In the genomic region with DNA sequence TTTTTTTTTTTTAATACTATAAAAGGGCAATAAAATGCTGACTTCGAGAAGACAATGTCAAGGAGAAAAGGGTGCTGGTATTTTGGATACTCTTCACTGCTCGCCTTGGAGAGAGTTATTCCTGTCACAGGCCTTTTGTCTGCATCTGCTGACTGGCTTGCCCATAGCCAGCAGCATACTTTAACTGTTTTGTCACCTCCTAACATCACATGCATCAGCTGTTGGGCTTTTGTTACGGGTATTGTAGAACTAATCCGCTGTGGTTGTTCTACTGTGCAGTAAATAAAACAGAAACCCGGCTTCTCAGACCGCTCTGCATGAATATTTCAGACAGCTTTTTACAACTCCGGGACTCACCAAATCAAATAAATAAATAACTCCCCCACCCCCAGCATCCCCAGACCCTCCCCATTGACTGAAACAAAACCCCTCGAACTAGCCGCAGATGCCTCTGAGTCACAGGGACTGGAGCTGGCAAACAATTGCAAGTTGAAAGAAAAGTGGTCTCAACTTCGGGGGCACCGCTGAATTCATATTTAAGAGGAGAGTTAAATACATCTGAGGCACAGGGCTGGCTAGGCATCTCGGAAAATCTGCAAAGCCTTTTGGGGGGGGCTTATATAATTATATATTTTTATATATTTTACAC, we compare ENCODE assay signal across 11 mouse cellular contexts. TPM values are rescaled to one million over a fixed set of nuclear protein-coding genes. Genes with fewer than 3 reads are reported as not detected.
DNase-seq lines count a peak whose midpoint lies in the region; ATAC-seq lines count a peak whose summit lies in the region.
"Had no signal": no experiment of that assay in that cellular context is flagged by ENCODE, and none has a peak within 500 bp of the region (broad histone marks: within the 10 kb centered on the region; RNA-seq: fewer than 3 reads in every experiment).

No protein-coding gene starts in this region.

- H3K4me1 ChIP-seq in forebrain, embryonic 10.5 days: peaks cover 68% of the 10 kb centered on the region
- H3K4me1 ChIP-seq in forebrain, embryonic 15.5 days: peaks cover 18% of the 10 kb centered on the region
- H3K4me1 ChIP-seq in embryonic facial prominence, embryonic 12.5 days: peaks cover 5% of the 10 kb centered on the region; the same call in 1 of the 2 replicates
- H3K4me1 ChIP-seq in heart, embryonic 15.5 days (replicated peaks): peaks cover 51% of the 10 kb centered on the region
- H3K4me1 ChIP-seq in midbrain, embryonic 13.5 days (replicated peaks): peaks cover 63% of the 10 kb centered on the region

- DNase-seq in forebrain, embryonic 10.5 days (ENCODE audit: extremely low spot score, low spot score): no peak
- no peak for DNase-seq in right cerebral cortex, postnatal 36 days (ENCODE audit: low spot score in 2 of 2)
- no peak for DNase-seq in yolk sac, embryonic 10.5 days (ENCODE audit: low spot score)
- DNase-seq: gastrocnemius, postnatal 25 days; left cerebral cortex, postnatal 4 days; right cerebral cortex, adult 18-20 months had no signal

- no peak overlapping the region; the same call in 1 of the 2 replicates for H3K4me3 ChIP-seq in forebrain, embryonic 10.5 days
- H3K4me3 ChIP-seq in forebrain, embryonic 15.5 days: no peak overlapping the region
- H3K4me3 ChIP-seq in embryonic facial prominence, embryonic 12.5 days: no peak overlapping the region
- no peak overlapping the region for H3K4me3 ChIP-seq in heart, embryonic 15.5 days
- no peak overlapping the region for H3K4me3 ChIP-seq in midbrain, embryonic 13.5 days (replicated peaks)

- no peaks in the 10 kb centered on the region for H3K9me3 ChIP-seq in forebrain, embryonic 10.5 days
- no peaks in the 10 kb centered on the region for H3K9me3 ChIP-seq in forebrain, embryonic 15.5 days
- no peaks in the 10 kb centered on the region for H3K9me3 ChIP-seq in embryonic facial prominence, embryonic 12.5 days
- H3K9me3 ChIP-seq in heart, embryonic 15.5 days (replicated peaks): no peaks in the 10 kb centered on the region
- H3K9me3 ChIP-seq in midbrain, embryonic 13.5 days: no peaks in the 10 kb centered on the region

- H3K4me2 ChIP-seq in forebrain, embryonic 15.5 days (replicated peaks): no peak overlapping the region
- 0 out of 2 replicates have a peak overlapping the region, but pooled peaks have one; percentile 9 for H3K4me2 ChIP-seq in embryonic facial prominence, embryonic 12.5 days (replicated peaks)
- no peak overlapping the region for H3K4me2 ChIP-seq in heart, embryonic 15.5 days
- H3K4me2 ChIP-seq in midbrain, embryonic 13.5 days (replicated peaks): peak overlapping the region; percentile 22

- ATAC-seq in forebrain, embryonic 15.5 days (replicated peaks): no peak
- ATAC-seq in embryonic facial prominence, embryonic 12.5 days (ENCODE audit: insufficient number of reproducible peaks, insufficient read depth, low FRiP score, low TSS enrichment): no peak
- ATAC-seq in heart, embryonic 15.5 days (replicated peaks; ENCODE audit: insufficient number of reproducible peaks, insufficient read depth, low FRiP score, low read depth): no peak; the same call in 1 of the 2 replicates
- peak; percentile 68 for ATAC-seq in midbrain, embryonic 13.5 days
- ATAC-seq in megakaryocyte-erythroid progenitor cell, adult 5-6 weeks (replicated peaks; ENCODE audit: low FRiP score, low TSS enrichment, poor library complexity, severe bottlenecking): no peak

- WGBS in forebrain, embryonic 10.5 days: 23% methylated on average over 12 of the region's 12 CpGs
- WGBS in forebrain, embryonic 15.5 days: 8% methylated on average over 12 of the region's 12 CpGs
- WGBS in embryonic facial prominence, embryonic 12.5 days: 28% methylated on average over 12 of the region's 12 CpGs
- 32% methylated on average over 12 of the region's 12 CpGs for WGBS in heart, embryonic 15.5 days
- WGBS in midbrain, embryonic 13.5 days: 4% methylated on average over 12 of the region's 12 CpGs

- H3K27me3 ChIP-seq in forebrain, embryonic 10.5 days (ENCODE audit: poor library complexity, severe bottlenecking): peaks cover 37% of the 10 kb centered on the region
- no peaks in the 10 kb centered on the region for H3K27me3 ChIP-seq in forebrain, embryonic 15.5 days
- H3K27me3 ChIP-seq in embryonic facial prominence, embryonic 12.5 days: 0 out of 2 replicates have a peak, but pooled peaks cover 5% of the 10 kb centered on the region
- H3K27me3 ChIP-seq in heart, embryonic 15.5 days: no peaks in the 10 kb centered on the region
- no peaks in the 10 kb centered on the region for H3K27me3 ChIP-seq in midbrain, embryonic 13.5 days

- H3K9ac ChIP-seq in forebrain, embryonic 15.5 days (replicated peaks): no peak overlapping the region
- no peak overlapping the region for H3K9ac ChIP-seq in embryonic facial prominence, embryonic 12.5 days
- 0 out of 2 replicates have a peak overlapping the region, but pooled peaks have one; percentile 15 for H3K9ac ChIP-seq in heart, embryonic 15.5 days
- H3K9ac ChIP-seq in midbrain, embryonic 13.5 days (replicated peaks): no peak overlapping the region

- H3K27ac ChIP-seq in forebrain, embryonic 10.5 days: 0 out of 2 replicates have a peak overlapping the region, but pooled peaks have one; percentile 20
- no peak overlapping the region for H3K27ac ChIP-seq in forebrain, embryonic 15.5 days (replicated peaks)
- H3K27ac ChIP-seq in embryonic facial prominence, embryonic 12.5 days: no peak overlapping the region
- H3K27ac ChIP-seq in heart, embryonic 15.5 days: peak overlapping the region; percentile 94
- H3K27ac ChIP-seq in midbrain, embryonic 13.5 days: peak overlapping the region; percentile 25; the same call in 1 of the 2 replicates

- H3K36me3 ChIP-seq in forebrain, embryonic 10.5 days (replicated peaks): no peaks in the 10 kb centered on the region
- no peaks in the 10 kb centered on the region for H3K36me3 ChIP-seq in forebrain, embryonic 15.5 days
- no peaks in the 10 kb centered on the region for H3K36me3 ChIP-seq in embryonic facial prominence, embryonic 12.5 days
- 0 out of 2 replicates have a peak, but pooled peaks cover 2% of the 10 kb centered on the region for H3K36me3 ChIP-seq in heart, embryonic 15.5 days
- 0 out of 2 replicates have a peak, but pooled peaks cover 5% of the 10 kb centered on the region for H3K36me3 ChIP-seq in midbrain, embryonic 13.5 days

RNA-seq across cellular contexts. Expression of gene Prox1, which starts 41.7 kb away (rescaled TPM):
- 3.1 and 3.8 TPM in 2 replicates for polyA plus RNA-seq in forebrain, embryonic 10.5 days (2016; fragmentation: Nextera tagmentation; extraction: Ambion mirVana)
- polyA plus RNA-seq in forebrain, embryonic 15.5 days (2015; fragmentation: Nextera tagmentation; extraction: Ambion mirVana): 10.1 and 13.1 TPM in 2 replicates
- 3.6 TPM in 2 replicates for polyA plus RNA-seq in embryonic facial prominence, embryonic 12.5 days (2016; fragmentation: Nextera tagmentation; extraction: Ambion mirVana)
- polyA plus RNA-seq in heart, embryonic 15.5 days (2015; fragmentation: Nextera tagmentation; extraction: Ambion mirVana): 14.9 and 18.3 TPM in 2 replicates
- polyA plus RNA-seq in midbrain, embryonic 13.5 days (2015; fragmentation: Nextera tagmentation; extraction: Ambion mirVana): 9.7 and 12.1 TPM in 2 replicates
- not detected in 2 replicates for total RNA-seq in megakaryocyte-erythroid progenitor cell, adult 5-6 weeks (2014; fragmentation: Nextera tagmentation)
- 0.30 TPM in 1 of 2 replicates, not detected in the other for total RNA-seq in megakaryocyte-erythroid progenitor cell, adult 5-6 weeks (2017)

Comparison
In these comparisons a context has a peak if more than half of its experiments do, and no peak if none do; other contexts are left out.
1. H3K27ac ChIP-seq: peak in forebrain, embryonic 10.5 days (single experiment), heart, embryonic 15.5 days (single experiment) and midbrain, embryonic 13.5 days (single experiment); none in forebrain, embryonic 15.5 days (single experiment) and embryonic facial prominence, embryonic 12.5 days (single experiment).
2. H3K4me2 ChIP-seq: peak in embryonic facial prominence, embryonic 12.5 days (single experiment) and midbrain, embryonic 13.5 days (single experiment); none in forebrain, embryonic 15.5 days (single experiment) and heart, embryonic 15.5 days (single experiment).